ENCODE assay signal across 9 mouse cellular contexts in the genomic region with DNA sequence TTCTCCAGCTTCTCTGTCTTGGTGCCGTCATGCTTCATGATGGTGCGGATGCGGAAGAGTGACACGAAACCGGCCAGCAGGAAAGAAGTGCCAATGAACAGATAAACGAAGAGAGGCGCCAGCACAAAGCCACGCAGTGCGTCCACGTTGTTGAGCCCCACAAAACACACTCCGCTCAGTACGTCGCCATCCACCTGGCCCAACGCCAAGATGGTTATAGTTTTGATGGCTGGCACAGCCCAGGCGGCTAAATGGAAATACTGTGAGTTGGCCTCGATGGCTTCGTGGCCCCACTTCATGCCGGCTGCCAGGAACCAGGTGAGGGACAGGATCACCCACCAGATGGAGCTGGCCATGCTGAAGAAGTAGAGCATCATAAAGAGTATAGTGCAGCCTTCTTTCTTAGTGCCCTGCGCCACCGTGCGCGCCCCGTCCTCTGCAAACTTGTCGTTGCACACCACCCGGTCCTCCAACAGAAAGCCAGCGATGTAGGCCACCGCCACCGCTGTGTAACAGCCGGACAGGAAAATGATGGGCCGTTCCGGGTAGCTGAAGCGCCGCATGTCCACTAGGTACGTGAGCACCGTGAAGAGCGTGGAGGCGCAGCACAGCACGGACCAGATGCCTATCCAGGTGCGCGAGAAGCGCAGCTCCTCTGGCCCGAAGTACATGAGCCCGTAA. TPM values are rescaled to one million over a fixed set of nuclear protein-coding genes. Genes with fewer than 3 reads are reported as not detected.
DNase-seq lines count a peak whose midpoint lies in the region; ATAC-seq and TF ChIP-seq lines count a peak whose summit lies in the region.
"Had no signal": no experiment of that assay in that cellular context is flagged by ENCODE, and none has a peak within 500 bp of the region (broad histone marks: within the 10 kb centered on the region; RNA-seq: fewer than 3 reads in every experiment).

No protein-coding gene starts in this region.

- WGBS in heart, embryonic 11.5 days (ENCODE audit: insufficient replicate concordance) = 3% methylated on average over 43 of the region's 43 CpGs
- WGBS in kidney, embryonic 15.5 days = 2% methylated on average over 43 of the region's 43 CpGs
- 6% methylated on average over 43 of the region's 43 CpGs for WGBS in liver, embryonic 15.5 days (ENCODE audit: insufficient replicate concordance)
- 24% methylated on average over 43 of the region's 43 CpGs for WGBS in olfactory bulb, adult 2 months

- no peak for TF ChIP-seq CTCF in olfactory bulb, adult 2 months (IDR thresholded peaks at IDR 0.05; ENCODE audit: insufficient read depth, low read depth, low read length)

- no peaks in the 10 kb centered on the region for H3K27me3 ChIP-seq in heart, embryonic 11.5 days (ENCODE audit: control insufficient read depth, insufficient read depth, low read length)
- peaks cover 9% of the 10 kb centered on the region for H3K27me3 ChIP-seq in kidney, embryonic 15.5 days
- H3K27me3 ChIP-seq in liver, embryonic 15.5 days = peaks cover 62% of the 10 kb centered on the region
- H3K27me3 ChIP-seq: CH12.LX had no signal

- no peak for TF ChIP-seq POLR2A in olfactory bulb, adult 2 months (IDR thresholded peaks at IDR 0.05; ENCODE audit: insufficient read depth, low read depth, low read length)

- intact Hi-C loops in heart, postnatal 25 days (cut with DNase I) = loop anchor here (10.0 kb wide), 1 partner anchor 261 kb away; no protein-coding TSS in a partner anchor

- peak overlapping the region; percentile 96 for H3K9ac ChIP-seq in heart, embryonic 11.5 days (ENCODE audit: low read depth, low read length)
- peak overlapping the region; percentile 73 for H3K9ac ChIP-seq in kidney, embryonic 15.5 days
- no peak overlapping the region for H3K9ac ChIP-seq in liver, embryonic 15.5 days

- ATAC-seq in heart, embryonic 11.5 days (replicated peaks; ENCODE audit: insufficient number of reproducible peaks, low FRiP score, low TSS enrichment) = 0 out of 2 replicates have a peak, but pooled peaks have one; percentile 16
- ATAC-seq in kidney, embryonic 15.5 days (replicated peaks; ENCODE audit: low FRiP score) = peak; percentile 3; the same call in 1 of the 2 replicates
- ATAC-seq in liver, embryonic 15.5 days (ENCODE audit: insufficient read depth) = no peak

- H3K4me1 ChIP-seq in heart, embryonic 11.5 days (ENCODE audit: control insufficient read depth, insufficient read depth, low read length) = peaks cover 14% of the 10 kb centered on the region
- peaks cover 31% of the 10 kb centered on the region for H3K4me1 ChIP-seq in kidney, embryonic 15.5 days
- H3K4me1 ChIP-seq in liver, embryonic 15.5 days (replicated peaks) = no peaks in the 10 kb centered on the region
- H3K4me1 ChIP-seq in olfactory bulb, adult 2 months (ENCODE audit: control insufficient read depth, insufficient read depth, low read length) = peaks cover 25% of the 10 kb centered on the region

- DNase-seq in heart, adult 11 months = peak; percentile 93
- no peak for DNase-seq in heart, postnatal 25 days (ENCODE audit: low spot score)
- peak; percentile 59 for DNase-seq in embryo, embryonic 11 days
- DNase-seq in thymus, postnatal 25 days = no peak

- H3K36me3 ChIP-seq in heart, embryonic 11.5 days (ENCODE audit: control insufficient read depth, insufficient read depth, low read length) = no peaks in the 10 kb centered on the region
- peaks cover 4% of the 10 kb centered on the region; the same call in 1 of the 2 replicates for H3K36me3 ChIP-seq in kidney, embryonic 15.5 days
- H3K36me3 ChIP-seq in liver, embryonic 15.5 days (replicated peaks) = no peaks in the 10 kb centered on the region

- peak overlapping the region; percentile 97 for H3K4me2 ChIP-seq in heart, embryonic 11.5 days
- peak overlapping the region; percentile 94 for H3K4me2 ChIP-seq in kidney, embryonic 15.5 days
- peak overlapping the region; percentile 63 for H3K4me2 ChIP-seq in liver, embryonic 15.5 days

- no peaks in the 10 kb centered on the region for H3K9me3 ChIP-seq in heart, embryonic 11.5 days (replicated peaks; ENCODE audit: control insufficient read depth, low read length)
- no peaks in the 10 kb centered on the region for H3K9me3 ChIP-seq in kidney, embryonic 15.5 days (replicated peaks)
- H3K9me3 ChIP-seq in liver, embryonic 15.5 days (replicated peaks) = no peaks in the 10 kb centered on the region

- H3K27ac ChIP-seq in heart, embryonic 11.5 days (ENCODE audit: low read depth, low read length) = peak overlapping the region; percentile 98
- H3K27ac ChIP-seq in kidney, embryonic 15.5 days = peak overlapping the region; percentile 97
- no peak overlapping the region for H3K27ac ChIP-seq in liver, embryonic 15.5 days (replicated peaks)
- H3K27ac ChIP-seq in olfactory bulb, adult 2 months (ENCODE audit: insufficient read depth, low read depth, low read length) = no peak overlapping the region

- peak overlapping the region; percentile 85 for H3K4me3 ChIP-seq in heart, embryonic 11.5 days (ENCODE audit: low read depth, low read length)
- H3K4me3 ChIP-seq in kidney, embryonic 15.5 days (replicated peaks) = peak overlapping the region; percentile 66
- peak overlapping the region; percentile 59 for H3K4me3 ChIP-seq in liver, embryonic 15.5 days (replicated peaks)
- H3K4me3 ChIP-seq in olfactory bulb, adult 2 months (ENCODE audit: insufficient read depth, low read depth, low read length) = peak overlapping the region; percentile 75

RNA-seq across cellular contexts. Expression of a gene that starts 1.7 kb away (rescaled TPM):
- total RNA-seq in heart, postnatal 25 days (2021) = 10 to 100 TPM; 10.3 to 11.5 TPM
- polyA plus RNA-seq in heart, embryonic 11.5 days (2014; fragmentation: Nextera tagmentation; extraction: Ambion mirVana) = 19.7 and 24.6 TPM in 2 replicates
- 38.2 and 41.6 TPM in 2 replicates for polyA plus RNA-seq in kidney, embryonic 15.5 days (2015; fragmentation: Nextera tagmentation; extraction: Ambion mirVana)
- 3.4 and 3.6 TPM in 2 replicates for polyA plus RNA-seq in liver, embryonic 15.5 days (2015; fragmentation: Nextera tagmentation; extraction: Ambion mirVana)
- polyA plus RNA-seq in olfactory bulb, adult 2 months (2012; ENCODE audit: insufficient read depth, insufficient read length, low replicate concordance, missing spikeins) = not detected in 2 replicates
- total RNA-seq: CH12.LX had no signal

Comparison
In these comparisons a context has a peak if more than half of its experiments do, and no peak if none do; other contexts are left out.
1. DNase-seq: peak in heart, adult 11 months (single experiment) and embryo, embryonic 11 days (single experiment); none in heart, postnatal 25 days (single experiment) and thymus, postnatal 25 days (single experiment).
2. H3K27ac ChIP-seq: peak in heart, embryonic 11.5 days (single experiment) and kidney, embryonic 15.5 days (single experiment); none in liver, embryonic 15.5 days (single experiment) and olfactory bulb, adult 2 months (single experiment).
3. Peak in every context shown above with its lines, with median percentiles within 50 percentile points of each other: H3K4me2 ChIP-seq and H3K4me3 ChIP-seq.